Mouse (Mus musculus) MEL (cell line): ENCODE measurements around the gene Ifi202b. TPM values are rescaled to one million over a fixed set of nuclear protein-coding genes. Genes with fewer than 3 reads are reported as not detected.
"Not testable (repeated sequence)": the region's sequence is repeated elsewhere in the genome, so short reads cannot be mapped to it uniquely, and the experiment has no call there.

Experiments used
- DNase-seq: peaks from one replicate; pipeline ENCODE4 v3.0.0; 2011; ENCODE audit warnings: low read depth, low spot score
- H3K27ac ChIP-seq: 2 replicates; pipeline ENCODE4 v1.5.1; 2012; ENCODE audit warnings: low read depth, mild to moderate bottlenecking, control low read depth, low read length, moderate library complexity; ENCODE audit not compliant: control insufficient read depth
- H3K27me3 ChIP-seq, 2 experiments: fragments of 150-350 bp in 1 of 2; sonication (generic) in 1 of 2; 2 replicates each; pipeline ENCODE4 v1.6.1; 2012; ENCODE audit warnings: low read length in 2 of 2, mild to moderate bottlenecking in 2 of 2, improper control_type of control experiment in 1 of 2, moderate library complexity in 1 of 2; ENCODE audit not compliant: insufficient read depth in 2 of 2, control insufficient read depth in 1 of 2
- H3K36me3 ChIP-seq, 2 experiments: 2 replicates each; pipeline ENCODE4 v1.6.1; 2012 to 2014; ENCODE audit warnings: low read length in 2 of 2, improper control_type of control experiment in 1 of 2, inconsistent platforms in 1 of 2, mild to moderate bottlenecking in 1 of 2; ENCODE audit not compliant: insufficient read depth in 2 of 2, control insufficient read depth in 1 of 2
- H3K4me1 ChIP-seq, 2 experiments: fragments of 150-350 bp in 1 of 2; sonication (generic) in 1 of 2; 2 replicates each; pipeline ENCODE4 v1.6.1; 2012; ENCODE audit warnings: low read length in 2 of 2, improper control_type of control experiment in 1 of 2, mild to moderate bottlenecking in 1 of 2; ENCODE audit not compliant: insufficient read depth in 2 of 2, control insufficient read depth in 1 of 2
- H3K4me3 ChIP-seq, 2 experiments: fragments of 150-350 bp in 1 of 2; sonication (generic) in 1 of 2; 2 replicates each; pipeline ENCODE4 v1.5.1; 2012; ENCODE audit warnings: low read depth in 2 of 2, low read length in 2 of 2, mild to moderate bottlenecking in 2 of 2, moderate library complexity in 2 of 2, control low read depth in 1 of 2, improper control_type of control experiment in 1 of 2; ENCODE audit not compliant: control insufficient read depth in 1 of 2, insufficient read depth in 1 of 2
- H3K79me2 ChIP-seq: 2 replicates; pipeline ENCODE4 v1.6.1; 2012; ENCODE audit warnings: mild to moderate bottlenecking, low read length, moderate library complexity; ENCODE audit not compliant: control insufficient read depth, poor library complexity, insufficient read depth
- H3K9ac ChIP-seq: 2 replicates; pipeline ENCODE4 v1.6.1; 2012; ENCODE audit warnings: low read depth, mild to moderate bottlenecking, control low read depth, low read length, moderate library complexity; ENCODE audit not compliant: control insufficient read depth, poor library complexity, severe bottlenecking
- H3K9me3 ChIP-seq: fragments of 150-350 bp; sonication (generic); replicated peaks from 2 replicates; pipeline ENCODE4 v1.6.1; 2012; ENCODE audit warnings: mild to moderate bottlenecking, low read length, improper control_type of control experiment, moderate library complexity; ENCODE audit not compliant: insufficient read depth
- CHD2 ChIP-seq: IDR thresholded peaks from 2 replicates; pipeline ENCODE4 v1.6.1; 2011; ENCODE audit warnings: low read length, improper control_type of control experiment
- E2F4 ChIP-seq: IDR thresholded peaks from 2 replicates; pipeline ENCODE4 v1.6.1; 2011; ENCODE audit warnings: low read depth, low read length, improper control_type of control experiment, borderline replicate concordance
- EP300 ChIP-seq, 2 experiments: IDR thresholded peaks; 2 replicates each; pipeline ENCODE4 v1.6.1; 2011; ENCODE audit warnings: improper control_type of control experiment in 2 of 2, low read length in 2 of 2, low read depth in 1 of 2, mild to moderate bottlenecking in 1 of 2
- ETS1 ChIP-seq: IDR thresholded peaks from 2 replicates; pipeline ENCODE4 v1.6.1; 2012; ENCODE audit warnings: low read depth, mild to moderate bottlenecking, inconsistent platforms, low read length, improper control_type of control experiment, moderate library complexity
- GATA1 ChIP-seq: IDR thresholded peaks from 2 replicates; pipeline ENCODE4 v1.6.1; 2011; ENCODE audit warnings: low read depth, low read length, improper control_type of control experiment
- HCFC1 ChIP-seq: IDR thresholded peaks from 2 replicates; pipeline ENCODE4 v1.6.1; 2012; ENCODE audit warnings: low read depth, mild to moderate bottlenecking, inconsistent platforms, low read length, improper control_type of control experiment, moderate library complexity
- MAX ChIP-seq: IDR thresholded peaks from 2 replicates; pipeline ENCODE4 v1.6.1; 2011; ENCODE audit warnings: low read length, improper control_type of control experiment
- MAZ ChIP-seq: IDR thresholded peaks from 2 replicates; pipeline ENCODE4 v1.6.1; 2012; ENCODE audit warnings: low read depth, mild to moderate bottlenecking, inconsistent platforms, low read length, improper control_type of control experiment
- MEF2A ChIP-seq: IDR thresholded peaks from 2 replicates; pipeline ENCODE4 v1.6.1; 2014; ENCODE audit warnings: low read depth, mild to moderate bottlenecking, inconsistent platforms, low read length, improper control_type of control experiment; ENCODE audit not compliant: poor library complexity, insufficient replicate concordance, severe bottlenecking; ENCODE audit errors: extremely low read depth
- MYC ChIP-seq: IDR thresholded peaks from 2 replicates; pipeline ENCODE4 v1.6.1; 2011; ENCODE audit warnings: low read depth, mild to moderate bottlenecking, low read length, improper control_type of control experiment, moderate library complexity
- NRF1 ChIP-seq: IDR thresholded peaks from 2 replicates; pipeline ENCODE4 v1.6.1; 2014; ENCODE audit warnings: low read depth, mild to moderate bottlenecking, inconsistent platforms, low read length, improper control_type of control experiment, moderate library complexity; ENCODE audit not compliant: poor library complexity, insufficient read depth, severe bottlenecking
- RCOR1 ChIP-seq: IDR thresholded peaks from 2 replicates; pipeline ENCODE4 v1.6.1; 2012; ENCODE audit warnings: low read depth, mild to moderate bottlenecking, inconsistent platforms, low read length, improper control_type of control experiment
- TCF12 ChIP-seq: IDR thresholded peaks from 2 replicates; pipeline ENCODE4 v1.6.1; 2014; ENCODE audit warnings: low read depth, mild to moderate bottlenecking, inconsistent platforms, low read length, improper control_type of control experiment, moderate library complexity
- UBTF ChIP-seq: IDR thresholded peaks from 2 replicates; pipeline ENCODE4 v1.6.1; 2012; ENCODE audit warnings: low read depth, mild to moderate bottlenecking, inconsistent platforms, low read length, improper control_type of control experiment, moderate library complexity, borderline replicate concordance; ENCODE audit not compliant: insufficient read depth
- ZKSCAN1 ChIP-seq: IDR thresholded peaks from 2 replicates; pipeline ENCODE4 v1.6.1; 2012; ENCODE audit warnings: low read depth, mild to moderate bottlenecking, inconsistent platforms, low read length, improper control_type of control experiment, moderate library complexity
- ZMIZ1 ChIP-seq: IDR thresholded peaks from 2 replicates; pipeline ENCODE4 v1.6.1; 2012; ENCODE audit warnings: low read depth, mild to moderate bottlenecking, inconsistent platforms, low read length, improper control_type of control experiment, moderate library complexity
- ZNF384 ChIP-seq: IDR thresholded peaks from 2 replicates; pipeline ENCODE4 v1.6.1; 2012; ENCODE audit warnings: low read depth, mild to moderate bottlenecking, inconsistent platforms, low read length, improper control_type of control experiment
- polyA plus RNA-seq, 2 experiments: library from polyadenylated mRNA; stranded (reverse) in 1 of 2; unstranded in 1 of 2; fragments of >175 nt in 1 of 2; fragments of >200 nt in 1 of 2; gene quantifications; 2 replicates each; pipeline versions ENCODE4 v1.2.1 to v1.2.4; 2012; ENCODE audit warnings: low replicate concordance in 2 of 2, low read depth in 1 of 2; ENCODE audit not compliant: insufficient read length in 2 of 2, insufficient read depth in 1 of 2, missing spikeins in 1 of 2
- total RNA-seq: library from RNA; depleted of rRNA; stranded (reverse); fragments of 300-350 nt; gene quantifications from 2 replicates; pipeline ENCODE4 v1.2.3, GENCODE M21; 2012

The Ifi202b gene
- total and polyA plus RNA-seq, 3 experiments: not detected

DNA sequence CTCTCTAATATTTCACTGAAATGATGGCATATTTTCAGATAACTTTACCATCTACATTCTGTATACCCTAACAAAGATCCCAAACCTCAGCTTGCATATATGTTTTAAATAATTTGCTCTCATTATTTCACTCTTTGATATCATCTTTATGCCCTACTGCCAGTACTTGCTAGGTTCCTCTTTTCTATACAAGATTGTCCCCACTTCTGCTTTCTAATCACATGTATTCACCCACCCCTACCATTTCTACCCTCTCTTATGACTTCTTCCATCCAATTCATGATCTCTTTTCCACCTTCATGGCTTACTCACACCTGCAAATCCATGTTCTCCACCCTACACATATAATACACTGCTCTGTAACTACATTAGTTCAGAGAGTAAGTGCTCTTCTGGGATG lies 4.9 kb downstream of the Ifi202b start:
- H3K9me3 ChIP-seq: no peaks in the 10 kb centered on the region
- H3K4me1 ChIP-seq: peaks cover 0 to 2% of the 10 kb centered on the region in 2 experiments; a peak in 1 of 4 replicates
- H3K36me3 ChIP-seq: peaks cover 0 to 2% of the 10 kb centered on the region in 2 experiments; a peak in 2 of 4 replicates
- no peak overlapping the region for H3K9ac ChIP-seq
- H3K79me2 ChIP-seq: no peaks in the 10 kb centered on the region
- TF ChIP-seq EP300 (IDR thresholded peaks at IDR 0.05; ENCODE audit: low read depth in 1 of 2, low read length in 2 of 2): peak; percentile 69 to 95
- peak; percentile 87 for TF ChIP-seq RCOR1
- no peak for TF ChIP-seq ZKSCAN1
- no peak for TF ChIP-seq UBTF
- no peak for TF ChIP-seq HCFC1
- no peak for TF ChIP-seq CHD2
- no peak for TF ChIP-seq MAX
- 0 out of 2 replicates have a peak, but pooled peaks have one; percentile 31 for TF ChIP-seq TCF12
- peak; percentile 80 for TF ChIP-seq GATA1
- TF ChIP-seq ZNF384: no peak
- TF ChIP-seq ETS1: no peak
- DNase-seq: peak; percentile 89
- H3K27me3 ChIP-seq: no peaks in the 10 kb centered on the region; a peak in 1 of 4 replicates
- no peak overlapping the region for H3K4me3 ChIP-seq
- no peak overlapping the region for H3K27ac ChIP-seq

DNA sequence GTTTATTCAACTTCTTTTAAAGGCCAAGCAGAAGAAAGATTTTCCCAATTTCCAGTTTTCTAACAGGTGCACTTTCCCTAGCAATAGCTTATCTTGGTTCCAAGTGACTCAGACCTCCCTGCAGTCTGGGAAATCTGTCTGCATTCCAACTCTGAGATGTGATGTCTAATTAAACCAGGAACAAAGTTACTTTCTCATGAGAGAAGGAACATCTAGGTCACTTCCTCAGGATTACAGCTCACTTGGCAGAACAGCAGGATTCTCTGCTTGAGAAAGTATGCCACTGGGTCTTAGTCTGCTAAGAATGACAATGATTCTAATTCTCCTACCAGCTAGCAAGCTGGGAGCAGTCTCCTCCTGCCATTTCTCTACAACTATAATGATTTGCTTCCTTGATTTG lies 9.4 kb downstream of the Ifi202b start:
- Histone ChIP-seq H3K79me2 (no peaks in the 10 kb centered on the region), H3K36me3 (peaks cover 0 to 2% of the 10 kb centered on the region in 2 experiments; a peak in 2 of 4 replicates), H3K27me3 (no peaks in the 10 kb centered on the region; a peak in 1 of 4 replicates), H3K9ac (no peak overlapping the region), H3K9me3 (no peaks in the 10 kb centered on the region), H3K4me3 (no peak overlapping the region), H3K27ac (no peak overlapping the region), H3K4me1 (peaks cover 0 to 2% of the 10 kb centered on the region in 2 experiments; a peak in 1 of 4 replicates)
- DNase-seq: peak; percentile 2
- TF ChIP-seq MAX (no peak), ZMIZ1 (no peak), E2F4 (no peak), MYC (no peak), MAZ (no peak), NRF1 (no peak), MEF2A (no peak)

DNA sequence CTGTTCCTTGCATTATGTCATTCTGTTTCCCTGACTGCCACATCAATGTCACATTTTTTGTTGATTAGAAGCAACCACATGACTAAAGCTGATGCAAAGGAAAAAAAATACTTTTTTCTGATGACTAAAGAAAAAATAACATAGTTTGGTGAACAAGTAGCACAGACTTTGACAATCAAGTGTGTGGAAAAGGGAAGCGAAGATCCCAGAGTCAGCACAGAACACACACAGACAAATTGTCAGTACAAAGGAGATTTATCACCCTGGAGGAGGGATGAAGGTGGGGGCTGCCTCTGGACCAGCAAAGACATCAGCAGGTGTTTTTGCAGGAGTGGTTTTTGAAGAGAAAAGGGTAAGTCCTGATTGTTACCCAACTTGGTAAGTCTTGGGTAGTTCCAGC lies 21.1 kb downstream of the Ifi202b start:
- DNase-seq: peak; percentile 9
- H3K9ac ChIP-seq, H3K27ac ChIP-seq, H3K27me3 ChIP-seq, H3K9me3 ChIP-seq, H3K79me2 ChIP-seq, H3K4me1 ChIP-seq, H3K4me3 ChIP-seq, H3K36me3 ChIP-seq: not testable (repeated sequence)

DNA sequence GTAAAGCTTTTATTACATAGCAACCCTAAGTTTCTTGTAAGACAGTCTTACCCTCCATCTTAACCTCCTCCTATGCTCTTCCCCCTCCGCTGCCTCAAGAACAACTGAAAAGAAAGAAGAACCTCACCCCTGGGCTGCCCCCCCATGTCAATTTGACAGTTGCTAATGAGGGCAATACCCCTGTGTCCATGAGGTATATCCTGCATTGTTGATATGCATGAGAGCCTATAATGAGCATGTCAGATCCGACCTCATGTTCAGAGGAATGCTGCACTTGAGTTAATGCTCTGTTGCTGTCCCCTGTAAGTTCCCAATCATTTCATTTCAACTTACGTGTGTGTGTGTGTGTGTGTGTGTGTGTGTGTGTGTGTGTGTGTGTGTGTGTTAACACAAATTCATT lies 22.5 kb downstream of the Ifi202b start:
- not testable (repeated sequence) for H3K4me1 ChIP-seq, H3K36me3 ChIP-seq, H3K79me2 ChIP-seq, H3K4me3 ChIP-seq, H3K9me3 ChIP-seq, H3K27ac ChIP-seq, DNase-seq, H3K9ac ChIP-seq, H3K27me3 ChIP-seq
